Mouse (Mus musculus) kidney, postnatal 0 days (tissue): ENCODE data around the gene Grtp1. TPM values are rescaled to one million over a fixed set of nuclear protein-coding genes. Genes with fewer than 3 reads are reported as not detected.

Experiments
- ATAC-seq: fragments of 200-750 bp; cut with Nextera tagmentation; replicated peaks from 2 replicates; pipeline ENCODE4 v1.8.0; 2017; ENCODE audit warnings: low read depth, moderate number of reproducible peaks, moderate TSS enrichment, moderate library complexity; ENCODE audit not compliant: low FRiP score
- DNase-seq: peaks from one replicate; pipeline ENCODE4 v3.0.0-alpha.2; 2016; ENCODE audit warnings: low spot score
- H3K27ac ChIP-seq: fragments of 300-500 bp; sonication (generic); 2 replicates; pipeline ENCODE4 v1.5.1; 2014; ENCODE audit warnings: mild to moderate bottlenecking
- H3K27me3 ChIP-seq: fragments of 300-500 bp; sonication (generic); 2 replicates; pipeline ENCODE4 v1.6.1; 2014; ENCODE audit warnings: low read length, mixed read lengths; ENCODE audit not compliant: insufficient read depth
- H3K36me3 ChIP-seq: fragments of 300-500 bp; sonication (generic); 2 replicates; pipeline ENCODE4 v1.6.1; 2014; ENCODE audit warnings: low read length, mixed read lengths; ENCODE audit not compliant: insufficient read depth
- H3K4me1 ChIP-seq: fragments of 300-500 bp; sonication (generic); replicated peaks from 2 replicates; pipeline ENCODE4 v1.6.1; 2014; ENCODE audit warnings: antibody characterized with exemption, low read length, mixed read lengths; ENCODE audit not compliant: insufficient read depth
- H3K4me2 ChIP-seq: fragments of 300-500 bp; sonication (generic); 2 replicates; pipeline ENCODE4 v1.6.1; 2014; ENCODE audit warnings: mild to moderate bottlenecking, low read length, moderate library complexity, mixed read lengths
- H3K4me3 ChIP-seq: fragments of 300-500 bp; sonication (generic); replicated peaks from 2 replicates; pipeline ENCODE4 v1.5.1; 2014; ENCODE audit warnings: low read depth, low read length
- H3K9ac ChIP-seq: fragments of 300-500 bp; sonication (generic); 2 replicates; pipeline ENCODE4 v1.6.1; 2014; ENCODE audit warnings: low read depth, low read length
- H3K9me3 ChIP-seq: fragments of 300-500 bp; sonication (generic); replicated peaks from 2 replicates; pipeline ENCODE4 v1.6.1; 2016; ENCODE audit warnings: low read length, inconsistent platforms, mixed read lengths
- CTCF ChIP-seq: IDR thresholded peaks from 2 replicates; pipeline ENCODE4 v1.5.1; 2016; ENCODE audit warnings: antibody characterized with exemption, low read depth, mild to moderate bottlenecking, moderate library complexity
- WGBS: fragments of 180-500 bp; shearing (Covaris S2); extraction: QIAGEN DNeasy Blood & Tissue Kit; methylation state at CpG from one replicate; pipeline ENCODE4 v1.1.7; 2014; 5-methylcytosine and 5-hydroxymethylcytosine counted together
- polyA plus RNA-seq: library from polyadenylated mRNA; unstranded; fragments of >200 nt; fragmentation: Nextera tagmentation; extraction: Ambion mirVana; gene quantifications from 2 replicates; pipeline ENCODE4 v1.2.1, GENCODE M21; 2015

Gene Grtp1
- polyA plus RNA-seq, 1 experiment from 2014 or later = 26.8 TPM

DNA sequence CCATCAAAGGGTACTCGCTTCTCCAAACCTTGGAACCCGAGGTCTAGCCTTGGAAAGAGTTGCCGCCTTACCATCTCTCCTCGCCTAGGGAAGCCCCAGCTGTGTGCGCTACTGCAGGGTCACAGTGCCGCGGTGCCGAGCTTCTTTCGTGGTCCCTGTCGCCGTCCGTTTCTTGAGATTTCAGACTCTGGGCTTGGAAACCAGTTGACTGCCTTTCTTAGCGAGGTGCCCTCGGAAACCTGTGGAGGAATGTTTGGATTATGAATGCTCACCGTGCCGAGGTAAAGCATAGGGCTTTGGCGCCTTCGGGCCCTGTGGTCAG lies 554 bp upstream of the Grtp1 start:
- ATAC-seq = no peak
- H3K27ac ChIP-seq = peak overlapping the region; percentile 47; the same call in 1 of the 2 replicates

DNA sequence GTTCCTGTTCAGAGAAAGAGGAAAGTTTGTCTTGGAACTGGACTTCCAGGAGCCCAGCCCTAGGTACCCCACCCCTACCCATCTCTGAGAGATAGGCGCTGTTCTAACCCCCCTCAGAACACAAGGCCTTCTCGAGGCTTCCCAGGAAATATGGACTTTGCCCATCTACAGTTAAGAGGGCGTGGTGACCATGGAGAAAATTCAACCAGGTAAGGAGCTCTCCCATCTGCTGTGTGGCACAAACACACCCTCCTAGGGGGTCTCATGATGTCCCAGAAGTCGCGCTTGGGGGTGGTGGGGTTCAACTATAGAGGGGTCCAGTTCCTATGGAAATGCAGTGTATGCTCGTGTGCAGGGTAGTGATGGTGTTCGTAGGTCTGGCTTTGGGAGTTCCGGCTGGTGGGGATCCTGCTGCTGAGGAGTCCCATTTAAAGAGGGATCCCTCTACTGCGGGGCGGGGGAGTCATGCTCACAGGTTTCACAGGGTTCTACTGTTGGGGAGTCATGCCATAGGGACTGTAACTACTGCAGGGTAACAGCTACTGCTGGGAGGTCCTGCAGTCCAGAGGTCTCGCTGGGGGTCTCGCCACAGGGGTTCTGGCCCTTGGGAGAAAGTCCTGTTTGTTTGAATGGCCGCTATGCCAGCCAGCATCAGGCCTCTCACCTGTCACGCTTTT lies 897 bp downstream of the Grtp1 start:
- no peak overlapping the region for H3K27ac ChIP-seq

More for the DNA sequence above, 554 bp upstream of the Grtp1 start:
- WGBS = 1% methylated on average over 18 of the region's 18 CpGs
- Histone ChIP-seq H3K27me3 (no peaks in the 10 kb centered on the region), H3K9ac (peak overlapping the region; percentile 66; the same call in 1 of the 2 replicates), H3K9me3 (no peaks in the 10 kb centered on the region), H3K4me1 (peaks cover 6% of the 10 kb centered on the region; the same call in 1 of the 2 replicates), H3K4me3 (peak overlapping the region; percentile 73), H3K4me2 (peak overlapping the region; percentile 92), H3K36me3 (no peaks in the 10 kb centered on the region)
- DNase-seq = no peak
- no peak for TF ChIP-seq CTCF

DNA sequence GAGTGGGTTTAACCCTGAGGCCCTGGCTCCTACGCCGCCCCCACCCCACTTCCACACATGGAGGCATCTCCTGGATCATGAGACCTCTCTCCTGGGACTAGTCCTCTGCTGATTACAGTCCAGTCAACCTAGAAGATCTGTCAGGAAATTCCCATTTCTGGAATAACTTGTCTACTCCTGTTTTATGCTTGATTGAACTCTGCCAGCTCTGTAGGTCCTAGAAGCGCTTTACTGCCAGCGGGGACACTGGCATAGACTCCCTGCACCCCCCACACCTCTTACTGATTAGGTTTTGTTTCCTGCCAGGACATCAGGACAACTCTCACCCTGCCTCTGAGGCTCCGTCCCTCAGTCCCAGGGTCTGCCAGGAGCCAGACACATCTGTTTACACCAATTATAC lies 2.9 kb downstream of the Grtp1 start:
- no peak for TF ChIP-seq CTCF
- H3K9me3 ChIP-seq = no peaks in the 10 kb centered on the region
- H3K27me3 ChIP-seq = no peaks in the 10 kb centered on the region
- H3K4me2 ChIP-seq = no peak overlapping the region
- ATAC-seq = no peak
- 70% methylated on average over 5 of the region's 5 CpGs for whole genome bisulfite sequencing
- H3K4me3 ChIP-seq = no peak overlapping the region
- no peak for DNase-seq
- no peak overlapping the region for H3K9ac ChIP-seq
- peaks cover 6% of the 10 kb centered on the region; the same call in 1 of the 2 replicates for H3K4me1 ChIP-seq
- no peak overlapping the region for H3K27ac ChIP-seq
- H3K36me3 ChIP-seq = no peaks in the 10 kb centered on the region

More for the DNA sequence above, 897 bp downstream of the Grtp1 start:
- no peaks in the 10 kb centered on the region for H3K36me3 ChIP-seq
- H3K4me1 ChIP-seq = peaks cover 6% of the 10 kb centered on the region; the same call in 1 of the 2 replicates
- no peaks in the 10 kb centered on the region for H3K9me3 ChIP-seq
- peak overlapping the region; percentile 92 for H3K4me2 ChIP-seq
- DNase-seq = no peak
- WGBS = 32% methylated on average over 14 of the region's 14 CpGs
- H3K4me3 ChIP-seq = peak overlapping the region; percentile 73
- ATAC-seq = no peak; the same call in 1 of the 2 replicates
- H3K9ac ChIP-seq = peak overlapping the region; percentile 66; the same call in 1 of the 2 replicates
- no peak for TF ChIP-seq CTCF
- H3K27me3 ChIP-seq = no peaks in the 10 kb centered on the region

DNA sequence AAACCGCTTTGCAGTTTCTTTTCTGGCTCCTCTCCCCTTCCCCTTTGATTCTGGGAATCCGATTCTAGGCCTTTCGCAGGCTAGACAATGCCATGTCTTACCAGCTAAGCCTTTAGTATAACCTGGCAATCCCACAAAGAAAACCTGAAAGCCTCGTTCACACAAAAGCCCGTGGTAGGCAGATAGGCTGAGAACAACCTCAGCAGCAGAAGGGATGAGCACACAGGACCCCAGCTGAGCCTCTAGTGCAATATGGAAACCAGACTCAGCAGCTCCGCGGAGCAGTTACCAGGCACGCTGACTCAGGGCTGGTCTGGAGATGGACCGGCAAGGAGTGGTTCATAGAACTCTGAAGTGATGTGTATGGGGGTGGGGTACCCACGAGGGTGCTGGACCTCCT lies 5.6 kb downstream of the Grtp1 start:
- Histone ChIP-seq H3K27me3 (no peaks in the 10 kb centered on the region), H3K4me1 (no peaks in the 10 kb centered on the region), H3K36me3 (no peaks in the 10 kb centered on the region), H3K4me3 (no peak overlapping the region), H3K4me2 (no peak overlapping the region), H3K27ac (no peak overlapping the region), H3K9me3 (no peaks in the 10 kb centered on the region), H3K9ac (no peak overlapping the region)
- ATAC-seq = no peak
- TF ChIP-seq CTCF = no peak
- WGBS = 60% methylated on average over 10 of the region's 10 CpGs
- no peak for DNase-seq

DNA sequence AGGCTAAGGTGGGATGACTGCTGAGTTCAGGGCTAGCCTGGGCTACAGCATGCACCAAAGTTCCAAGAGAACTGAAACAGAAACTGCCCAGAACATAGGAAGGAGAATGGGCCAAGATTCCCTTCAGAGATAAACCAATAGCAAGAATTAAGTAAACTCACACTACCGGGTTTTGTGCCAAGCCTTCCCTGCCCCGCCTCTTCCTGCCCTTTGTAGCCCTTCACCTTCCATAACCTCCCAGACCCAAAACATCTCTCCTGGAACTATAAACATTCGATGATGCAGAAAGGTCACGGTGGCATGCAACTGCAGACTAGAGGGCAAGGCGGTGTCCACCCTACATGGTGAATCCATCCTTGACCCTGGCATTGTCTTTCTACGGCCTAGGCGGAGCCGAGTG lies 10.2 kb downstream of the Grtp1 start:
- no peak for TF ChIP-seq CTCF
- Histone ChIP-seq H3K27me3 (no peaks in the 10 kb centered on the region), H3K9ac (no peak overlapping the region), H3K36me3 (no peaks in the 10 kb centered on the region), H3K27ac (no peak overlapping the region), H3K4me1 (no peaks in the 10 kb centered on the region), H3K9me3 (no peaks in the 10 kb centered on the region), H3K4me3 (no peak overlapping the region), H3K4me2 (no peak overlapping the region)
- no peak for ATAC-seq
- DNase-seq = no peak
- 85% methylated on average over 8 of the region's 8 CpGs for WGBS

DNA sequence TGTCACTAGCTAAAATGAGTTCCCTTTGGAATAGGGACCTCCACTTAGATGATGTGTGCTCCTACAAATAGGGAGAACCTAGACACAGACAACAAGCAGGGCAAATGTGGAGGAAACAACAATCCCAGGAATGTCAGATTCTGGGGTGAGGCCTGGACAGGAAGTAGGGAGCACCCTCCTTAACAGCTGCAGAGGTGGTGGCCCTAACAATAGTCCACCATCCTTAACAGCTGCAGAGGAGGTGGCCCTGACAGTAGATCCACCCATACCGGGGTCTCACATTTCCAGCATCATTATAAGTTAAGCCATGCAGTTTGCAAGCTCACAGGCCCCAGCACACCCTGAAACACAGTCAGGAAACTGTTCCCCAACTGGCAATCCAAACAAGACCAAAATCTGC lies 11.6 kb downstream of the Grtp1 start:
- no peak overlapping the region for H3K9ac ChIP-seq
- H3K27me3 ChIP-seq = no peaks in the 10 kb centered on the region
- no peaks in the 10 kb centered on the region for H3K36me3 ChIP-seq
- H3K4me2 ChIP-seq = no peak overlapping the region
- DNase-seq = no peak
- TF ChIP-seq CTCF = no peak
- 90% methylated on average over 1 of the region's 1 CpGs for WGBS
- H3K27ac ChIP-seq = no peak overlapping the region
- H3K4me3 ChIP-seq = no peak overlapping the region
- no peaks in the 10 kb centered on the region for H3K9me3 ChIP-seq
- no peaks in the 10 kb centered on the region for H3K4me1 ChIP-seq
- no peak for ATAC-seq
